Mouse (Mus musculus): Measurements from ENCODE around the gene Nlrc5. TPM values are rescaled to one million over a fixed set of nuclear protein-coding genes. Genes with fewer than 3 reads are reported as not detected.

The Nlrc5 gene
- polyA plus RNA-seq, 1 experiment from 2014 or later = 0.13 TPM

DNA sequence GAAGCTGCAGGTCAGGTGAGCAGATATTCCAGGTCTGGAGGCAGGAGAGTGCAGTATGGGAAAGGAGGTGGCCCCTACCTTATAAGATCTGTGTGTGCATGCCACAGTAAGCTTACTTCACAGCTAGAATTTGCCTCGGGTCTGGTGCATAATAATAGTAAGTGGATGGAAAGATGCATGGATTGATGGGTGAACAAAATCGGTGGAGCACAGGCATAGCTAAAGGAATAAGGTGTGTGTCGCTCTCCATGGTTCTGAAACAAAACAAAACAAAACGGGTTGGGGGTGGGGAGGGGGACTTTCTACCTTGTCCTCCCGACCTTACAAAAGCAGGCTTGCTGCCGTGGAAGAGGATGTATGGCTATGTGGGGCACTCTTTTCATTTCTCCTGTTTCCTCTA is 47.9 kb downstream of the Nlrc5 start:
- ATAC-seq (ENCODE audit: low FRiP score) = no peak
- no peaks in the 10 kb centered on the region for H3K36me3 ChIP-seq (replicated peaks)
- H3K27me3 ChIP-seq = 0 out of 2 replicates have a peak, but pooled peaks cover 7% of the 10 kb centered on the region
- H3K9ac ChIP-seq = no peak overlapping the region
- no peaks in the 10 kb centered on the region for H3K4me1 ChIP-seq
- no peak overlapping the region for H3K4me3 ChIP-seq (replicated peaks)
- no peaks in the 10 kb centered on the region for H3K9me3 ChIP-seq
- H3K27ac ChIP-seq = no peak overlapping the region
- no peak overlapping the region for H3K4me2 ChIP-seq
- WGBS = 8% methylated on average over 6 of the region's 6 CpGs

GRCm38 (mm10) chr8:94485288-94485687 is 51.1 kb downstream of the Nlrc5 start:
- Histone ChIP-seq H3K9ac (no peak overlapping the region), H3K36me3 (replicated peaks) (no peaks in the 10 kb centered on the region), H3K4me2 (no peak overlapping the region), H3K4me1 (no peaks in the 10 kb centered on the region), H3K27ac (no peak overlapping the region), H3K4me3 (replicated peaks) (no peak overlapping the region), H3K27me3 (0 out of 2 replicates have a peak, but pooled peaks cover 7% of the 10 kb centered on the region), H3K9me3 (no peaks in the 10 kb centered on the region)
- 79% methylated on average over 3 of the region's 3 CpGs for WGBS
- no peak for ATAC-seq (ENCODE audit: low FRiP score)

DNA sequence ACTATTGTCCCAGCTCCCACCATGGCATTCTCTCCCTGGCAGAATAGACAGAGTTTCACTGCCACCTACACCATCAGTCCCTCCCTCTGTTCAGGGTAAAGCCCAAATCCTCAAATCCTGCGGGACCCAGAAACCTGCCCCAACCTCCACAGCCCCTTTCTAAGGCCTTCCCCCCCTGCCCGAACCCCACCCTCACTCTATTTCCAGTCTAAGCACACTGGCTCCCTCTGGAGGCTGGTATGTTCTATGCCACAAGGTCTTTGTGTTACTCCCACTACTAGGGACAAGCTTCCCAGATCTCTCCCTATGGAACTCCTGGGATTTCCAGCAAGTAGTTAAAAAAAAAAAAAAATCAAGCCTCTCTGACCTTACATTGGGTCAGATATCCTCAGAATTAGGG is 51.7 kb downstream of the Nlrc5 start:
- Histone ChIP-seq H3K4me3 (replicated peaks) (no peak overlapping the region), H3K27ac (no peak overlapping the region), H3K9me3 (no peaks in the 10 kb centered on the region), H3K9ac (no peak overlapping the region), H3K27me3 (0 out of 2 replicates have a peak, but pooled peaks cover 7% of the 10 kb centered on the region), H3K4me1 (no peaks in the 10 kb centered on the region), H3K4me2 (no peak overlapping the region), H3K36me3 (replicated peaks) (no peaks in the 10 kb centered on the region)
- WGBS = 24% methylated on average over 2 of the region's 2 CpGs
- no peak for ATAC-seq (ENCODE audit: low FRiP score)

DNA sequence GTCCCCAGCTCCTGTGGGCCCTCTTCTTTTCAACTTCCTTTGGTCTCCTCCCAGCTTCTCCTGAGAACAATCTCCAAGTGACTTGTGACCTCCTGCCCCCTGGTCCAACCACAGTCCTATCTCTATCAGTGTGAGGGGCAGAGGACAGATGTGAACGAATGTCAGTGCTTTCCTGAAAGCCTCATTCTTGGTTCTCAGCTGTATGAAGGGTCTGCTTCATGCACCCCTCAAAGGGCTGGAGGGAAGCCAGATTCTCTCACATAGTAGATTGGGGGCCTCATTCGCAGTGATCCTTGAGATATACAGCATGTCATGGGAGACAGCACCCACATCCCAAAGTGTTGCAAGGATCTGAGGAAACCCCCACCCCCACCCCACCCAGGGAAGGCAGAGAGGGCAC is 53.9 kb downstream of the Nlrc5 start:
- whole genome bisulfite sequencing = 84% methylated on average over 2 of the region's 2 CpGs
- no peak for ATAC-seq (ENCODE audit: low FRiP score)
- H3K4me1 ChIP-seq = peaks cover 6% of the 10 kb centered on the region

DNA sequence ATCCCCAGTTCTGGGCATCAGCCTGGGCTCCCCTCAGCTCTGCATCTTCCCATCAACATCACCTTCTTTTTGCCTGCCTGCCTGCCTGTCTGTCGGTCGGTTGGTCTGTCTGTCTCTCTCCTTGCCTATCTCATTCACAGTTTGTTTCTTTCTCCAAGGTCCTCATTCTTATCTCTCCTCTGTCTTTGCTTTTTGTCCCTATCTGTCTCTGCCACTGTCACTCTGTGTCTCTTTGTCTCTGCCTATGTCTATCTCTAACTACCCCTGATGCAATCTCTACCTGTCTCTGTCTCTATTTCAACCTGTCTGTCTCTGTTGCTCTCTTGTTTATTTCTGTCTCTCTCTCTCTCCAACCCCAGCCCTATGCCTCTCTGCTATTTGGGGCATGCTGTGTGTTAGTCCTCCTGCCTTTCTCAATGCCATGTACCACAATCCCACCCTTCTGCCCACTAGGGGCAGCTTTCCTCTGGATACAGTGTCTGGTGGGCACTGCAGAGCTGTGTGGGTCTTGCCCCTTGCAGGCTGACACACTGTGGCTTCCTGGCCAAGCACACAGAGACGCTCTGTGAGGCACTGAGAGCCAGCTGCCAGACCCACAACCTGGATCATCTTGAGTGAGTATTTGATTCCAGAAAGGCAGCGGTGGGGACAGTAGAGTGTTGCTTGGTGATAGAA is 55.8 kb downstream of the Nlrc5 start:
- no peaks in the 10 kb centered on the region for H3K9me3 ChIP-seq
- no peak overlapping the region for H3K27ac ChIP-seq
- no peak overlapping the region for H3K4me3 ChIP-seq (replicated peaks)
- 78% methylated on average over 4 of the region's 4 CpGs for WGBS
- no peak overlapping the region for H3K4me2 ChIP-seq
- H3K4me1 ChIP-seq = peaks cover 6% of the 10 kb centered on the region
- H3K27me3 ChIP-seq = peaks cover 7% of the 10 kb centered on the region; the same call in 1 of the 2 replicates
- no peak overlapping the region for H3K9ac ChIP-seq
- H3K36me3 ChIP-seq (replicated peaks) = no peaks in the 10 kb centered on the region
- ATAC-seq (ENCODE audit: low FRiP score) = no peak

More for the DNA sequence above, 53.9 kb downstream of the Nlrc5 start:
- Histone ChIP-seq H3K4me3 (replicated peaks) (no peak overlapping the region), H3K4me2 (no peak overlapping the region), H3K27ac (no peak overlapping the region), H3K9me3 (no peaks in the 10 kb centered on the region), H3K9ac (no peak overlapping the region), H3K27me3 (0 out of 2 replicates have a peak, but pooled peaks cover 7% of the 10 kb centered on the region), H3K36me3 (replicated peaks) (no peaks in the 10 kb centered on the region)

- H3K4me3 ChIP-seq (replicated peaks) = peak overlapping the region; percentile 30
- WGBS = 4% methylated on average over 15 of the region's 15 CpGs
Observed at GRCm38 (mm10) chr8:94492021-94492681, 58.0 kb downstream of the Nlrc5 start.

DNA sequence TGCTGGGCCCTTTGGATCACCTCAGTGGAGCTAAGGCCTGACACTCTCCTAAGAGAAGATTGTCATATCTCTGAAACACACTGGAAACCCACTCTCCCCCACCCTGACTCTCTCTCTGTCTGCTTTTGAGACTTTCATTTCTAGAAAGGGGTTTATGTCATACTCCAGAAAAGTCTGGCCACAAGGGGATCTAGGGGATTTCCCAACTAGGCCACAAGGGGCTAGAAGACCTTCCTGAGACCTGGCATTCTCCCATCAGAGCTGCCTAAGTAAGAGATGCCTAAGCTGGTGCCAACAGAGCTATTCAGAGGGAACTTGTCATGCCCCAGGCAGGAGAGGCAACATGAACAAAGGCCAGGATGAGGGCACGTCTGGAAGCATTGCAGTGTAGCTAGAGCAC is 59.1 kb downstream of the Nlrc5 start:
- WGBS = 47% methylated on average over 1 of the region's 1 CpGs
- no peaks in the 10 kb centered on the region for H3K9me3 ChIP-seq
- no peak for ATAC-seq (ENCODE audit: low FRiP score)
- H3K4me1 ChIP-seq = peaks cover 6% of the 10 kb centered on the region
- no peak overlapping the region for H3K27ac ChIP-seq
- H3K9ac ChIP-seq = no peak overlapping the region
- no peak overlapping the region for H3K4me3 ChIP-seq (replicated peaks)
- H3K4me2 ChIP-seq = no peak overlapping the region
- no peaks in the 10 kb centered on the region for H3K36me3 ChIP-seq (replicated peaks)
- H3K27me3 ChIP-seq = peaks cover 4% of the 10 kb centered on the region; the same call in 1 of the 2 replicates

More at GRCm38 (mm10) chr8:94492021-94492681, 58.0 kb downstream of the Nlrc5 start:
- H3K9ac ChIP-seq = peak overlapping the region; percentile 39; the same call in 1 of the 2 replicates
- H3K27me3 ChIP-seq = peaks cover 4% of the 10 kb centered on the region; the same call in 1 of the 2 replicates
- no peak overlapping the region for H3K27ac ChIP-seq
- peak overlapping the region; percentile 66 for H3K4me2 ChIP-seq
- peak; percentile 89 for ATAC-seq (ENCODE audit: low FRiP score)
- peaks cover 6% of the 10 kb centered on the region for H3K4me1 ChIP-seq
- no peaks in the 10 kb centered on the region for H3K9me3 ChIP-seq
- no peaks in the 10 kb centered on the region for H3K36me3 ChIP-seq (replicated peaks)

DNA sequence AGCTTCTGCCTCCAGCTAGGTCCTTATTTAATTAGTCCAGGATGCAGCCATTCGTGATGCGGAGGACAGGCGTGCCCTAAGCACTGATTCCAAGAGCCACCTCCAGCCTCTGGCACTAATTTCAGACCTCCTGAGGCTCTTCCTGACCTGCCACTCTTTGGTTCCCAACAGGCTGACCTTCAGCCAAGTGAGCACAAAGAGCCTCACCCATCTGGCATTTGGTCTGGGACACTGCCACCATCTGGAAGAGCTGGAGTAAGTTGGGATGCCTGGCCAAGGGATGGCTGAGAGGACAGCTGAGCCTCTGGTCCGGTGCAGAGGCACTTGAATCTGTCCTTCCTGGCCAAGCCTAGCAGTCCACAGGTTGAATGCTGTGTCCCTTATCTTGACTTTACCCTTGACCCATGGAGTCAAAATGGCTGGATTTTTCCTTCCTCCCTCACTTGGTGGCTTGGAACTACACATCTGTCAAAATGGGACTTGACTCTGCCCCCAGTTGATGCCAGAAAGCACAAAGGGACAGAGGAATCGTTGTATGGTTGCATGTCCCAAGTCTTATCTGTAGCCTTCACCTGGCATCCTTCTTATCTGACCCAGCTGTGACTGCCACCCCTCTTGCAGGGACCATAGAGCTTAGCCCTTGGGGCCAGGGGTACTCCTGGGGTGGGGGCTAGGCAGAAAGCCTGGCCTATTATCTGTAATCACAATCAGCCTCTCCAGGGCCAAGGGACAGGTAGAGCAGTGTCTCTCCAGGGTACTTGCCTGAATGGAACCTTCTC is 81.5 kb downstream of the Nlrc5 start:
- 57% methylated on average over 5 of the region's 5 CpGs for WGBS
- no peak for ATAC-seq (ENCODE audit: low FRiP score)
- H3K36me3 ChIP-seq (replicated peaks) = no peaks in the 10 kb centered on the region
- H3K27me3 ChIP-seq = no peaks in the 10 kb centered on the region
- no peaks in the 10 kb centered on the region for H3K4me1 ChIP-seq
- no peak overlapping the region for H3K27ac ChIP-seq
- H3K4me3 ChIP-seq (replicated peaks) = no peak overlapping the region
- no peak overlapping the region for H3K9ac ChIP-seq
- no peak overlapping the region for H3K4me2 ChIP-seq
- no peaks in the 10 kb centered on the region for H3K9me3 ChIP-seq

DNA sequence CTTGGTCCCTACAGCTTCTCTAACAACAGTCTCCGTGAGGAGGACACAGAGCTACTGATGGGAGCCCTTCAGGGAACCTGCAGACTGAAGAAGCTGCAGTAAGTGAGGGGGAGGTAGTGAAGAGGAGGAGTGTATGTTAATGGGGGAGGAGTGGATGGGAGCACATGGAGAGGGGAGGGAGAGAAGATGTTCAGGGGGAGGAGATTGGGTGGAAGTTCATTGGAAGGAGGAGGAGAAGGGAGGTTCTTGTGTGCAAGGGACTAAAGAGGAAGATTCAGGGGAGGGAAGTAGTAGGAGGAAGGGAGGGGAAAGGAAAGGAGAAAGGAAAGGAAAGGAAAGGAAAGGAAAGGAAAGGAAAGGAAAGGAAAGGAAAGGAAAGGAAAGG is 82.0 kb downstream of the Nlrc5 start:
- Histone ChIP-seq H3K4me2 (no peak overlapping the region), H3K27me3 (no peaks in the 10 kb centered on the region), H3K4me1 (no peaks in the 10 kb centered on the region), H3K9me3 (no peaks in the 10 kb centered on the region), H3K4me3 (replicated peaks) (no peak overlapping the region), H3K9ac (no peak overlapping the region), H3K36me3 (replicated peaks) (no peaks in the 10 kb centered on the region), H3K27ac (no peak overlapping the region)
- 42% methylated on average over 1 of the region's 1 CpGs for WGBS
- ATAC-seq (ENCODE audit: low FRiP score) = no peak

DNA sequence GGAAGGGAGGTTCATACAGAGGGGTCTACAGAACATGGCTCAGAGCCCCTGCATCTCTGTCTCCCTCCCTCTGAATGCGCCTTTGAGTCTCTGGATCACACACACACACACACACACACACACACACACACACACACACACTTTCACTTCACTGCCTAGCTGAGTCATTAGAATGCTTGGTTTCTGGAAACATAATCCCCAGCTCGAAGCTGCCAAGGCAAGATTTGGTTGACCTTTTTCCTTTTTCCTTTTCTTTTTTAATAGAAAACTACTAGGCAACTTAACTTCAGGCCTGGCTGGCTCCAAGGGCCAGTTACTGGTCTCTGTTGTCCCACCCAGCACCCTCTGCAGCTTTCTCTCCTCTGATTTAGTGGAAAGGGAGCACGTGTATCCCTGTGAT is 82.6 kb downstream of the Nlrc5 start:
- H3K9ac ChIP-seq = no peak overlapping the region
- no peaks in the 10 kb centered on the region for H3K36me3 ChIP-seq (replicated peaks)
- H3K4me2 ChIP-seq = no peak overlapping the region
- H3K27me3 ChIP-seq = no peaks in the 10 kb centered on the region
- no peaks in the 10 kb centered on the region for H3K4me1 ChIP-seq
- 70% methylated on average over 3 of the region's 3 CpGs for WGBS
- H3K9me3 ChIP-seq = no peaks in the 10 kb centered on the region
- no peak overlapping the region for H3K4me3 ChIP-seq (replicated peaks)
- no peak overlapping the region for H3K27ac ChIP-seq
- no peak for ATAC-seq (ENCODE audit: low FRiP score)

DNA sequence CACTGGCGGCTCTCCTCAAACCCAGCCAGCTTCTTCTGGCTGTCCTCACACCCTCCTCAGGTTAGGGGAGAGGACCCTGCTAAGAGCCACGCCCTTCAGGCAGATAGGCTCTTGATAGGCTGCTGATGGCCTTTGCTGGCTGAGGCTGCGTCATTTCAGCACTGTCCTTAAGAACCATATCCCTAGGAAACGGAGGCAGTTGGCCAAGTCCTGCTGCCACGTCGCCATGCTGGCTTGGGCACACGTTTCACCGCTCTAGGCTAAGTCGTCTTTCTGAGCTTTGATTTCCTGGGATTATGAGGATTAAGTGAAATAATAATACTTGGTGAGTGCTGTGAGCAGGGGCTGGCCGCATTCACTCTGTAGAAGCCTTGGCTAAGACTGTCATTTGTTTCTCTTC is 84.2 kb downstream of the Nlrc5 start:
- H3K9ac ChIP-seq = no peak overlapping the region
- H3K4me3 ChIP-seq (replicated peaks) = no peak overlapping the region
- no peaks in the 10 kb centered on the region for H3K9me3 ChIP-seq
- H3K36me3 ChIP-seq (replicated peaks) = no peaks in the 10 kb centered on the region
- 81% methylated on average over 10 of the region's 10 CpGs for WGBS
- H3K27ac ChIP-seq = no peak overlapping the region
- ATAC-seq (ENCODE audit: low FRiP score) = no peak
- H3K4me1 ChIP-seq = no peaks in the 10 kb centered on the region
- H3K27me3 ChIP-seq = 0 out of 2 replicates have a peak, but pooled peaks cover 3% of the 10 kb centered on the region
- no peak overlapping the region for H3K4me2 ChIP-seq

- Histone ChIP-seq H3K9ac (no peak overlapping the region), H3K9me3 (no peaks in the 10 kb centered on the region), H3K4me1 (no peaks in the 10 kb centered on the region), H3K27ac (no peak overlapping the region), H3K36me3 (replicated peaks) (no peaks in the 10 kb centered on the region), H3K4me3 (replicated peaks) (no peak overlapping the region), H3K27me3 (0 out of 2 replicates have a peak, but pooled peaks cover 3% of the 10 kb centered on the region), H3K4me2 (no peak overlapping the region)
- 89% methylated on average over 5 of the region's 5 CpGs for WGBS
- no peak for ATAC-seq (ENCODE audit: low FRiP score)
Observed at GRCm38 (mm10) chr8:94519021-94519420, 84.9 kb downstream of the Nlrc5 start.
